Mouse (Mus musculus) midbrain, embryonic 12.5 days (tissue): ENCODE data around the gene Usp50. TPM values are rescaled to one million over a fixed set of nuclear protein-coding genes. Genes with fewer than 3 reads are reported as not detected.

ENCODE experiments used
- ATAC-seq: fragments of 200-750 bp; cut with Nextera tagmentation; 2 replicates; pipeline ENCODE4 v1.8.0; 2017; ENCODE audit warnings: low read depth, moderate TSS enrichment, moderate library complexity; ENCODE audit not compliant: low FRiP score
- H3K27ac ChIP-seq: fragments of 300-500 bp; sonication (generic); replicated peaks from 2 replicates; pipeline ENCODE4 v1.5.1; 2016; ENCODE audit warnings: mild to moderate bottlenecking
- H3K27me3 ChIP-seq: fragments of 300-500 bp; sonication (generic); 2 replicates; pipeline ENCODE4 v1.6.1; 2016; ENCODE audit warnings: mild to moderate bottlenecking
- H3K36me3 ChIP-seq: fragments of 300-500 bp; sonication (generic); 2 replicates; pipeline ENCODE4 v1.6.1; 2016
- H3K4me1 ChIP-seq: fragments of 300-500 bp; sonication (generic); 2 replicates; pipeline ENCODE4 v1.6.1; 2016
- H3K4me2 ChIP-seq: fragments of 300-500 bp; sonication (generic); replicated peaks from 2 replicates; pipeline ENCODE4 v1.6.1; 2016; ENCODE audit warnings: mild to moderate bottlenecking, moderate library complexity
- H3K4me3 ChIP-seq: fragments of 300-500 bp; sonication (generic); 2 replicates; pipeline ENCODE4 v1.5.1; 2016; ENCODE audit warnings: mild to moderate bottlenecking
- H3K9ac ChIP-seq: fragments of 300-500 bp; sonication (generic); replicated peaks from 2 replicates; pipeline ENCODE4 v1.6.1; 2016; ENCODE audit warnings: mild to moderate bottlenecking, moderate library complexity
- H3K9me3 ChIP-seq: fragments of 300-500 bp; sonication (generic); 2 replicates; pipeline ENCODE4 v1.6.1; 2016; ENCODE audit warnings: mild to moderate bottlenecking
- WGBS: fragments of 180-500 bp; shearing (Covaris S2); methylation state at CpG from one replicate; pipeline ENCODE4 v1.1.7; 2016; 5-methylcytosine and 5-hydroxymethylcytosine counted together
- polyA plus RNA-seq: library from polyadenylated mRNA; unstranded; fragments of >200 nt; fragmentation: Nextera tagmentation; extraction: Ambion mirVana; gene quantifications from 2 replicates; pipeline ENCODE4 v1.2.1, GENCODE M21; 2016

The Usp50 gene
- polyA plus RNA-seq: 3.0 and 3.5 TPM in 2 replicates

DNA sequence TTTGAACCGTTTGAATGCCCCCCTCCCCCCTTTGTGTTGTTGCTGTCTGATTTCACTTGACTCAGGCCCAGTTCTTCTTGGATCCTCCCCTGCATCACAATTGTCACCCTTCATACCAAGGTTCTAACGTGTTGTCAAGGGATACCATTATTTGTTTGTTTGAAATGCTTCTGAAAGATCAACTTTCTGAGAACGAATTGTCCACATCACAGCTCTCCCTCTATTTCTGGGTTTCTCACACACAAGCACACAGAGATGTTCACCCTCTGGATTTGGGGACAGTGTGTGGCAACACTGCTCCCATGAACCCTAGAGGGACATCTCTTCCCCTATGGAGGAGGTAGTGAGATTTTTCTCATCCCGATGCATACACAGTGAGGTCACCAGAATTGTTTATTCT lies at the start of gene Usp50:
Gene Usp50 (minus strand): TSS at position 101 of the 400 bp plus-strand sequence.
- 62% methylated on average over 4 of the region's 4 CpGs for WGBS

DNA sequence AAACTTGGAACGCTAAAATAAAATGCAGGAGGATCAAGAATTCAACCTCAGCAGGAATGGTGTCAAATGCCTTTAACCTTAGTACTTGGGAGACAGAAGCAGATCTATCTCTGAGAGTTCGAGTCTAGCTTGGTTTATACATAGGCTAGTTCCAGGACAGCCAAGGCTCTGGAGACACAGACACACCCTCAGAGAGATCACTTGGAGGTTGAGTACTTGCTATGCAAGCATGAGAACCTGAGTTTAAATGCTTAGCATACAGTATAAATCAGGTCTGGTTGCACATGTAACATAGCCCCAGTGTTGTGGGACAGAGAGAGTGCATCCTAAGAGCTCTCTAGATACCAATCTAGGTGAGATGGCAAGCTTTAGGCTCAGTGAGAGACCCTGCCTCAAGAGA lies 34.1 kb upstream of the Usp50 start:
- no peak overlapping the region for H3K9ac ChIP-seq
- ATAC-seq: no peak
- H3K4me3 ChIP-seq: no peak overlapping the region
- WGBS: 90% methylated on average over 2 of the region's 2 CpGs
- H3K9me3 ChIP-seq: no peaks in the 10 kb centered on the region
- H3K27ac ChIP-seq: no peak overlapping the region
- H3K36me3 ChIP-seq: peaks cover 27% of the 10 kb centered on the region
- no peaks in the 10 kb centered on the region for H3K4me1 ChIP-seq
- no peak overlapping the region for H3K4me2 ChIP-seq
- no peaks in the 10 kb centered on the region for H3K27me3 ChIP-seq

More for the DNA sequence above, at the start of gene Usp50:
- Histone ChIP-seq H3K4me1 (0 out of 2 replicates have a peak, but pooled peaks cover 5% of the 10 kb centered on the region), H3K27ac (no peak within 1 kb of the TSS), H3K4me2 (no peak within 1 kb of the TSS), H3K27me3 (no peaks in the 10 kb centered on the region), H3K9me3 (no peaks in the 10 kb centered on the region), H3K9ac (no peak within 1 kb of the TSS), H3K36me3 (no peaks in the 10 kb centered on the region), H3K4me3 (no peak within 1 kb of the TSS)
- no peak for ATAC-seq

DNA sequence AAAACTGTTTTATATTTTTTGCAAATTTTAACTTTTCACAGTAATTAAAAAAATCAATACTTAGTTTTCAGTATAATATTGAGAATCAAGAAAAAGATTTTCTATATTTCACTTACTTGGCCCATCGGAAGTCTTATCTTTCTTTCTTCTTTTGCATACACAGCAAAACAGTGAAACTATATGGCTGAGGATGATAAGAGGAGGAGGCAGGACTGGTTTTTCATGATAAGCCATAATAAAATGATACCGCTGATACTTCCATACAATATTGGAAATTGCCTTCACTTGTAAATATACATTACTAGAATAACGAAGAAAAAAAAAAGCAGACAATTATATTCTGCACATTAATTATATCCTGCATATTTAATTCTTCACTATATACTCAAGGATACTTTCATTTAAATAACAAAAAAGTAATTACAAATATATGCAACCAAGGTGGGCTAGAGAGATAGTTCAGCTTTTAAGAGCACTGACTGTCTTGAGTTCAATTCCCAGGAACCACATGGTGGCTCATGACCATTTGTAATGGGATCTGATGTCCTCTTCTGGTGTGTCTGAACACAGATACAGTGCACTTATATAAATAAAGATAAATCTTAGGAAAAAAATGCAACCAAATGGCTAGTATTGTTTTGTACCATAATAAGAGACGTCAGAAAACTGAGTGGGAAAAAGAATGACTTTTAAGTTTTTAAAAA lies 33.5 kb upstream of the Usp50 start:
- H3K27ac ChIP-seq: no peak overlapping the region
- no peaks in the 10 kb centered on the region for H3K27me3 ChIP-seq
- no peak overlapping the region for H3K4me3 ChIP-seq
- 94% methylated on average over 4 of the region's 4 CpGs for WGBS
- H3K4me1 ChIP-seq: no peaks in the 10 kb centered on the region
- H3K4me2 ChIP-seq: no peak overlapping the region
- H3K9ac ChIP-seq: no peak overlapping the region
- ATAC-seq: no peak
- peaks cover 31% of the 10 kb centered on the region for H3K36me3 ChIP-seq
- H3K9me3 ChIP-seq: no peaks in the 10 kb centered on the region

DNA sequence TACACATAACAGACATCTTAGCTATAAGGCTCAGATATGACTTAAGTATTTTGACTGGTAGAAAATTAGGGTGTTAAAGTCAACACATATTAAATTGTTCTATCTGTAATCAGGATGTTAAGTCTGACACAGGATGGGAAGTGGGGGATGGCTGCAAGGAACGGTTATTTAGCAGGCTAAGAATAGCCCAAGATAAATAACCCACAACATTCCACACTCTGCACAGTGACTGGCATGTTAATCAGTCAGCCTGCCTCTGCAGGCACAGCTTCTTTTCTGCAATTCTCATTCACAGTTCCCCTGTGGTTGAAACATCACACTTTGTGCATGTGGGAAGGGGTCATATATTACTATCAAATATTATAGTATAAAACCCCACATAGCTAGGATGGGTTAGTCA lies 32.6 kb upstream of the Usp50 start:
- no peaks in the 10 kb centered on the region for H3K4me1 ChIP-seq
- no peak for ATAC-seq
- H3K9me3 ChIP-seq: no peaks in the 10 kb centered on the region
- no peak overlapping the region for H3K27ac ChIP-seq
- no peak overlapping the region for H3K4me2 ChIP-seq
- no peak overlapping the region for H3K4me3 ChIP-seq
- H3K9ac ChIP-seq: no peak overlapping the region
- 30% methylated on average over 1 of the region's 1 CpGs for WGBS
- no peaks in the 10 kb centered on the region for H3K27me3 ChIP-seq
- H3K36me3 ChIP-seq: peaks cover 40% of the 10 kb centered on the region

DNA sequence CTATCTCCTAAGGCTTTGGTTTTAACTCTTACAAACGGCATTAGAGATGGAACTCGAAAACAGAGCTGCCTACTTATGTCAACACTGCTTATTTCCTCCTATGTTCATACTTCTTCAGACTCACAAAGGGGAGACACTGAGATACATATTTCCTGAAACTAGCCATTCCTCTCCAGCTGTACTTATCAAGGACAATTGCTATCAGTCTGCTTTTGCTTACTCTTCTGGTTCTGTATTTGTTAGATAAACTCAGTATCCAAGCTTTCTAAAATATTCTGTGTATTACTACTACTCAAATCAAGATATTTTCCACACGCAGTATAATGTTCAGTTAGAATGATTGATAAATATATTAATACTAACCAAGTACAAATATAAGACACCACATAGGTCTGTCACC lies 18.7 kb upstream of the Usp50 start:
- H3K9ac ChIP-seq: no peak overlapping the region
- H3K36me3 ChIP-seq: peaks cover 59% of the 10 kb centered on the region
- WGBS: 93% methylated on average over 3 of the region's 3 CpGs
- H3K4me2 ChIP-seq: no peak overlapping the region
- no peaks in the 10 kb centered on the region for H3K4me1 ChIP-seq
- H3K4me3 ChIP-seq: no peak overlapping the region
- H3K27ac ChIP-seq: no peak overlapping the region
- H3K9me3 ChIP-seq: no peaks in the 10 kb centered on the region
- ATAC-seq: no peak
- no peaks in the 10 kb centered on the region for H3K27me3 ChIP-seq

DNA sequence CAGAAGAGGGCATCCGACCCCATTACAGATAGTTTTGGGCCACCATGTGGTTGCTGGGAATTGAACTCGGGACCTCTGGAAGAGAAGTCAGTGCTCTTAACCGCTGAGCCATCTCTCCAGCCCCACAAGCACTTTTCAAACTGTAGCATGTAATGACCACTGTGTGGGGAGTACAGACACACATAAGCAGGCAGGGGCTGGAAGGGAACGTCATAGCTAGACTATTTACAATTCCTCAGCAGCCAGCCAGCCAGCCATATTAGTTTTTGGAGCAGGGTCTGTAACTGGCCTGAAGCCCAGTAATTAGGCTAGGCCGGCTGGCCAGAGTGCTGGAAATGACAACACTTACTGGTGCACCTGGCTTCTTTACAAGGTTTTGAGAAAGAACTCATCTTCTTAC lies 15.2 kb upstream of the Usp50 start:
- H3K9ac ChIP-seq: no peak overlapping the region
- no peak for ATAC-seq
- peaks cover 60% of the 10 kb centered on the region for H3K36me3 ChIP-seq

DNA sequence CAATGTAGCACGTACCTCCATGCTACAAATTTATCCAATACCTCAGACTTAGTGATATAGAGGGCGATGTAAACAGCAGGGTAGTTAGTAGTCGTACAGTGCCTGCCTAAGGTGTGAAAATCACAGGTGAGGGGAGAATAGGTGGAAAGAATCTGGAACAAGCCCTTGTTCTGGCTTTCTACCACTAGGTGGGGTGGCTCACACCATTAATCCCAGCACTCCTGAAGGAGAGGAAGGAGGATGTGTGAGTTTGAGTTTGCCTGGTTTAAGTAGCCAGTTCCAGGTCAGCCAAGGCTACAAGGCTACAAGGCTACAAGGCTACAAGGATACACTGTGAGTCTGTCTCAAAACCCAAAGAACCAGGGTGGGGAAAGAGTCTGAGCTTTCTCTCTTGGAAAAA lies 12.4 kb upstream of the Usp50 start:
- Histone ChIP-seq H3K4me2 (no peak overlapping the region), H3K4me1 (no peaks in the 10 kb centered on the region), H3K9ac (no peak overlapping the region), H3K9me3 (no peaks in the 10 kb centered on the region), H3K4me3 (no peak overlapping the region), H3K27ac (no peak overlapping the region), H3K36me3 (peaks cover 67% of the 10 kb centered on the region), H3K27me3 (no peaks in the 10 kb centered on the region)
- no peak for ATAC-seq
- 84% methylated on average over 3 of the region's 3 CpGs for WGBS

More for the DNA sequence above, 15.2 kb upstream of the Usp50 start:
- Histone ChIP-seq H3K4me3 (no peak overlapping the region), H3K4me1 (no peaks in the 10 kb centered on the region), H3K9me3 (no peaks in the 10 kb centered on the region), H3K27me3 (no peaks in the 10 kb centered on the region), H3K4me2 (no peak overlapping the region), H3K27ac (no peak overlapping the region)
- WGBS: 89% methylated on average over 5 of the region's 5 CpGs

DNA sequence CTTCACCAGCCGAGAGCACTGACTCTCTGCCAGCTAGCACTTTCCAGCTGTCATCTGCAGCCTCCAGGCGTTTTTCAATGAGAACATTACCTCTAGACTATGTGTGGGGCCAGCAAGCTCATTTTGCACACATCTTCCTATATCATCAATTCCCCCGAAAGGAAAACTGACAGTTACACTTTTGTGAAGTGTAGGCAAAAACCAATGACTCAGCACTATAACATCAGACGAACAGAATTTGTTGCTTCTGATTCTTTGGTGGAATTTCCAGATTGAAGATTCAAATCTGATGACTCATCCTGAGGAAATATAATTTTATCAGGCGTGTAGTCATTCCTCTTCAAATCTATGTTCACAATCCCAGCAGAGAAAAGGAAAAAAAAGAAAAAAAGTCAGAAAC lies 9.3 kb upstream of the Usp50 start:
- Histone ChIP-seq H3K9me3 (no peaks in the 10 kb centered on the region), H3K9ac (no peak overlapping the region), H3K27ac (no peak overlapping the region), H3K27me3 (no peaks in the 10 kb centered on the region), H3K4me1 (0 out of 2 replicates have a peak, but pooled peaks cover 4% of the 10 kb centered on the region), H3K36me3 (peaks cover 54% of the 10 kb centered on the region), H3K4me2 (no peak overlapping the region), H3K4me3 (no peak overlapping the region)
- WGBS: 81% methylated on average over 5 of the region's 5 CpGs
- ATAC-seq: no peak

DNA sequence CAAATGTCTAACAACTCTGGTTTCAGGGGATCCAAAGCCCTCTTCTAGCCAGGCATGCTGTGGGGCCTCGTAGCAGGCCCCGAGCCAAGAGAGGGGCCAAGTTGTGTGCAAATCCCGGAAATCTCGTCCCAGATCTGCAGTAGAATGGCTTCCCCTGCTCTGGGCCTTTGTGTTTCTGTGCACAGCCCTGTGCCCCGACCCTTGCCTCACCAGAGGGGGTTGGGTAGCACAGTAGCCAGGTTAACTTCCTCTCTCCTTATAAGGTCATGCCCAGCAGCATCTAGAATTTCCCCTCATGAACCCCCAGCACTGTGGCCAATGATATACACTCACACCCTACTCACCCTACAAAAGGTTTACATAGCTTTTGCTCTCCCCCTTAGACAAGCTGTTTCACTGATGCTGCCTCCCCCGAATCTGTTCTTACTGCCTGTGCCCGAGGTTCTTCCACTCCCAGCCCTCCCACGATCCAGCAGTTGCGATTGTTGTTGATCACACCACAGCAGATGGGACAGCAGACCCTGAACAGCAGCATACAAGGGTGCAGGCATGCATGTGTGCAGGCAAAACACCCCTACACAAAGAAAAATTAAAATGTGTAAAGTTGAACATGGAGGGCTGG lies 4.6 kb upstream of the Usp50 start:
- no peak overlapping the region for H3K27ac ChIP-seq
- no peaks in the 10 kb centered on the region for H3K9me3 ChIP-seq
- no peak for ATAC-seq
- no peak overlapping the region for H3K4me2 ChIP-seq
- no peak overlapping the region for H3K9ac ChIP-seq
- no peak overlapping the region for H3K4me3 ChIP-seq
- H3K27me3 ChIP-seq: no peaks in the 10 kb centered on the region
- H3K4me1 ChIP-seq: 0 out of 2 replicates have a peak, but pooled peaks cover 5% of the 10 kb centered on the region
- peaks cover 23% of the 10 kb centered on the region for H3K36me3 ChIP-seq
- WGBS: 59% methylated on average over 9 of the region's 9 CpGs

DNA sequence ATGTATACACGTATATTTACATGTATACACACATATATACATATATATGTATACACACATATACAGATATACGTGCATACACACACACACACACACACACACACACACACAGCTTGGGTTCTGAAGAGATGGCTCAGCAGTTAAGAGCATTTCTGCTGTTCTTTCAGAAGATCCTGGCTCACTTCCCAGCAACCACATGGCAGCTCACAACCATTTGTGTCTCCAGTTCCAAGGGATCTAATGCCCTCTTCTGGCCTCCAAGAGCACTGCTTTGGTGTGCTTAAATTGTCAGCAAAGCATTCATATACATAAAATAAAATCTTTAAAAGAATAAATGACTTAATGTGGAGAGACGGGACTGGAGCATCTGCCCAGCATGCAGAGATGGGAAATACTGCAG lies 837 bp downstream of the Usp50 start:
- Histone ChIP-seq H3K27me3 (no peaks in the 10 kb centered on the region), H3K4me2 (no peak overlapping the region), H3K9me3 (no peaks in the 10 kb centered on the region), H3K4me3 (no peak overlapping the region), H3K4me1 (no peaks in the 10 kb centered on the region), H3K9ac (no peak overlapping the region), H3K36me3 (no peaks in the 10 kb centered on the region), H3K27ac (no peak overlapping the region)
- no peak for ATAC-seq
- 84% methylated on average over 3 of the region's 3 CpGs for WGBS

DNA sequence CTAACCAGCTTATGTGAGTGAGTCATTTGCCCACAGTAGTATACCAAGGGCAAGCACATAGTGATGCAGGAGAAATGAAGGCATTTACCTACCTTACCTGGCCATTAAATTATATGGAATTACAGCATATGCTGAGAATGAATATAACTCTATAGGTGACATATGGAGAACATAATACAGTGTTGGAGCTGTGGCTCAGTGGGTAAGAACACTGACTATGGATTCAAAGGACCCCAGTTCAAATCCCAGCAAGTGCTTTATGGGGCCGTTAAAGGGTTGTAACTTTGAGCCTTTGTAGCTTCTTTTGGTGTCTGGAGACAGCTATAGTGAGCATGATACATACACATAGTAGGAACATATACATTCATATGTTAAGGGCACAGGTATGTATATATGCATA lies 1.8 kb downstream of the Usp50 start:
- H3K9ac ChIP-seq: no peak overlapping the region
- no peak overlapping the region for H3K4me2 ChIP-seq
- no peaks in the 10 kb centered on the region for H3K27me3 ChIP-seq
- 89% methylated on average over 1 of the region's 1 CpGs for WGBS
- H3K36me3 ChIP-seq: no peaks in the 10 kb centered on the region
- H3K27ac ChIP-seq: no peak overlapping the region
- no peak overlapping the region for H3K4me3 ChIP-seq
- no peak for ATAC-seq
- no peaks in the 10 kb centered on the region for H3K4me1 ChIP-seq
- no peaks in the 10 kb centered on the region for H3K9me3 ChIP-seq

DNA sequence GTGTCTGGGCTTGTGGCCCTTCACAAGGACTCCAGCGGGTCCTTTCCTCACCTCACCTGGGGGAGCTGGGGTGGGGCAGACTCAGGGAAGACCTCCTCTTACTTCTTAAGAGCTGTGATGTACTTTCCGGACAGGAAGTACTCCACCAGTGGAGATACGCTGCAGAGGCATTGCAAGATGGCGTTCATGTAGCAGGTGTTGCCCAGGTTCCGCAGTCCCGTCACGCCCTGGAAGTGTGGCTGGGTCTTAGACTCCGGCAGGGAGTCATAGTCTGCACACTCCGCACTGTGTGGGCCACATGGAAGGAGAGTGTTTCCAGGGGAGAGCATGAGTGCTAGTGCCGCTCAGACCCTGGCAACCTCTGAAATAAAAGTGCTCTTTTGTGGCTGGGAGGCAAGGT lies 3.0 kb downstream of the Usp50 start:
- Histone ChIP-seq H3K4me2 (no peak overlapping the region), H3K27ac (no peak overlapping the region), H3K4me1 (no peaks in the 10 kb centered on the region), H3K9ac (no peak overlapping the region), H3K9me3 (no peaks in the 10 kb centered on the region), H3K4me3 (no peak overlapping the region), H3K36me3 (no peaks in the 10 kb centered on the region), H3K27me3 (no peaks in the 10 kb centered on the region)
- 91% methylated on average over 10 of the region's 10 CpGs for WGBS
- no peak for ATAC-seq
